Mouse (Mus musculus) c-Kit-positive CD71-positive TER-119-positive erythroid progenitor cells, embryonic 14.5 days (primary cell): ENCODE results near the gene Tmc4.

Experiments
- DNase-seq: peaks from one replicate; pipeline ENCODE4 v3.0.0-alpha.2; 2013; ENCODE audit warnings: low spot score

Gene Tmc4

GRCm38 (mm10) chr7:3692382-3692986 is 15.1 kb upstream of the Tmc4 start, which contains the start of gene Tsen34:
TSS of gene Tsen34 (plus strand) at chr7:3692863.
- DNase-seq, result no peak

- no peak for DNase-seq
These were observed 14.6 kb upstream of the Tmc4 start for GRCm38 (mm10) chr7:3691919-3692318.

GRCm38 (mm10) chr7:3685400-3686187 is 8.2 kb upstream of the Tmc4 start:
- no peak for DNase-seq

- DNase-seq, result no peak
These were observed 7.3 kb upstream of the Tmc4 start for GRCm38 (mm10) chr7:3684698-3685097.

- no peak for DNase-seq
These were observed 6.7 kb upstream of the Tmc4 start for GRCm38 (mm10) chr7:3683908-3684550.

GRCm38 (mm10) chr7:3676371-3676770 is 982 bp downstream of the Tmc4 start:
- DNase-seq, result no peak

- no peak for DNase-seq
These were observed 2.2 kb downstream of the Tmc4 start for GRCm38 (mm10) chr7:3675228-3675548.

GRCm38 (mm10) chr7:3674507-3675227 is 2.7 kb downstream of the Tmc4 start:
- DNase-seq, result peak; percentile 79

GRCm38 (mm10) chr7:3666921-3667391 is 10.4 kb downstream of the Tmc4 start:
- peak; percentile 65 for DNase-seq

- peak; percentile 98 for DNase-seq
These were observed 11.9 kb downstream of the Tmc4 start, which contains the start of gene Leng1 for GRCm38 (mm10) chr7:3665215-3666114. TSS of gene Leng1 (minus strand) at chr7:3665840.

- no peak for DNase-seq
These were observed 12.7 kb downstream of the Tmc4 start for GRCm38 (mm10) chr7:3664524-3665214.

- DNase-seq, result no peak
These were observed 18.8 kb downstream of the Tmc4 start for GRCm38 (mm10) chr7:3658578-3658977.

- no peak for DNase-seq
These were observed 20.4 kb downstream of the Tmc4 start for GRCm38 (mm10) chr7:3656966-3657365.

GRCm38 (mm10) chr7:3646641-3647040 is 30.7 kb downstream of the Tmc4 start:
- peak; percentile 15 for DNase-seq

GRCm38 (mm10) chr7:3646188-3646587 is 31.2 kb downstream of the Tmc4 start:
- peak; percentile 13 for DNase-seq

GRCm38 (mm10) chr7:3645488-3646025 is 31.8 kb downstream of the Tmc4 start:
- DNase-seq, result no peak

GRCm38 (mm10) chr7:3644672-3645487 is 32.5 kb downstream of the Tmc4 start, which contains the start of gene Cnot3:
TSS of gene Cnot3 (plus strand) at chr7:3645268.
- DNase-seq, result peak; percentile 98

GRCm38 (mm10) chr7:3644348-3644671 is 33.0 kb downstream of the Tmc4 start:
- no peak for DNase-seq

GRCm38 (mm10) chr7:3643843-3644242 is 33.5 kb downstream of the Tmc4 start:
- no peak for DNase-seq

- no peak for DNase-seq
These were observed 33.9 kb downstream of the Tmc4 start for GRCm38 (mm10) chr7:3643412-3643811.
